In the genomic region with DNA sequence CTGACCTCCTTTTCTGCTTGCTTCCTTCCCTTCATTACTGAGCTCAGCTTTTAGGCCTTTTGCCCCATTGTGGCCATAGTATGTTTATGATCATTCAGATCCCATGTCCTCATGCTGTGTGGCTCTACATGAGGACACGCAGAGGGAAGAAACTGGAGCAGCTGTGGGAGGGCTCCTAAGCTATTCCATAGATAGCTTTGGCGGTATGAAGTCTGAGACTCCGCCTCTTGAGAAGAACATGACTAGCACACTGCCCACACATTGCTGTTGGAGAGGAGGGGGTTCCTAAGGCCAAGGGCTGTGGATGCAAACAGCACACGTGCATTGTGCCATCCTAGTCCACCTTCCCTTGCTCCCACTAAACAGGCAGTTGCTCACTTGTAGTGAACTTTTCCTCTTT, we compare ENCODE assay signal across 21 mouse cellular contexts. TPM values are rescaled to one million over a fixed set of nuclear protein-coding genes. Genes with fewer than 3 reads are reported as not detected.
DNase-seq lines count a peak whose midpoint lies in the region; ATAC-seq and TF ChIP-seq lines count a peak whose summit lies in the region.
"Had no signal": no experiment of that assay in that cellular context is flagged by ENCODE, and none has a peak within 500 bp of the region (broad histone marks: within the 10 kb centered on the region; RNA-seq: fewer than 3 reads in every experiment).

No protein-coding gene starts in this region.

- peak overlapping the region; percentile 2; the same call in 1 of the 2 replicates for H3K4me2 ChIP-seq in liver, embryonic 13.5 days
- H3K4me2 ChIP-seq in liver, postnatal 0 days (ENCODE audit: low read depth, low read length), result no peak overlapping the region
- H3K4me2 ChIP-seq: embryonic facial prominence, embryonic 15.5 days; forebrain, embryonic 12.5 days; hindbrain, embryonic 12.5 days had no signal

- peaks cover 57% of the 10 kb centered on the region for H3K4me1 ChIP-seq in liver, embryonic 13.5 days (replicated peaks)
- H3K4me1 ChIP-seq in liver, postnatal 0 days (ENCODE audit: insufficient read depth), result peaks cover 28% of the 10 kb centered on the region
- H3K4me1 ChIP-seq in testis, adult 2 months (ENCODE audit: control insufficient read depth, insufficient read depth, low read length), result peaks cover 13% of the 10 kb centered on the region
- H3K4me1 ChIP-seq in cerebellum, adult 2 months (ENCODE audit: control insufficient read depth, insufficient read depth, low read length), result peaks cover 9% of the 10 kb centered on the region

- no peak for TF ChIP-seq EP300 in liver, postnatal 0 days (IDR thresholded peaks at IDR 0.05; ENCODE audit: low read depth)

- H3K9ac ChIP-seq in liver, embryonic 13.5 days, result no peak overlapping the region
- H3K9ac ChIP-seq in liver, postnatal 0 days (replicated peaks), result no peak overlapping the region
- H3K9ac ChIP-seq: embryonic facial prominence, embryonic 15.5 days; forebrain, embryonic 12.5 days; hindbrain, embryonic 12.5 days had no signal

- TF ChIP-seq POLR2A in testis, adult 2 months (IDR thresholded peaks at IDR 0.05; ENCODE audit: control insufficient read depth, low read depth, low read length), result no peak
- TF ChIP-seq POLR2A in cerebellum, adult 2 months (IDR thresholded peaks at IDR 0.05; ENCODE audit: borderline replicate concordance, insufficient read depth, low read length), result no peak

- no peaks in the 10 kb centered on the region for H3K27me3 ChIP-seq in liver, embryonic 13.5 days
- H3K27me3 ChIP-seq in liver, postnatal 0 days (ENCODE audit: insufficient read depth, low read length), result no peaks in the 10 kb centered on the region
- H3K27me3 ChIP-seq in testis, adult 2 months (ENCODE audit: control insufficient read depth, insufficient read depth, low read length), result no peaks in the 10 kb centered on the region
- no peaks in the 10 kb centered on the region for H3K27me3 ChIP-seq in cerebellum, adult 2 months (ENCODE audit: control insufficient read depth, insufficient read depth, low read length)
- H3K27me3 ChIP-seq: embryonic facial prominence, embryonic 15.5 days; forebrain, embryonic 12.5 days; hindbrain, embryonic 12.5 days had no signal

- no peaks in the 10 kb centered on the region for H3K9me3 ChIP-seq in liver, embryonic 13.5 days (replicated peaks)
- no peaks in the 10 kb centered on the region for H3K9me3 ChIP-seq in liver, postnatal 0 days (ENCODE audit: low read length)
- H3K9me3 ChIP-seq: embryonic facial prominence, embryonic 15.5 days; forebrain, embryonic 12.5 days; hindbrain, embryonic 12.5 days had no signal

- DNase-seq in layer of hippocampus, adult 2 months (ENCODE audit: low spot score in 2 of 2), result no peak
- no peak for DNase-seq in layer of hippocampus, adult 9-10 months (ENCODE audit: low spot score)
- no peak for DNase-seq in liver, embryonic 13.5 days
- no peak for DNase-seq in liver, postnatal 0 days
- no peak for DNase-seq in testis, postnatal 10 days (ENCODE audit: low spot score)
- no peak for DNase-seq in cerebellum, adult 2 months
- DNase-seq: adrenal gland, adult 2 months; adrenal gland, postnatal 25 days; cerebellum, adult 8-10 months; cerebellum, postnatal 14 days; embryo, embryonic 11 days; gastrocnemius, adult 2 months; gastrocnemius, postnatal 25 days; heart, postnatal 10 days; heart, postnatal 4 days had no signal

- peaks cover 19% of the 10 kb centered on the region for H3K36me3 ChIP-seq in liver, embryonic 13.5 days
- 0 out of 2 replicates have a peak, but pooled peaks cover 9% of the 10 kb centered on the region for H3K36me3 ChIP-seq in liver, postnatal 0 days (replicated peaks; ENCODE audit: insufficient read depth, low read length)
- peaks cover 3% of the 10 kb centered on the region for H3K36me3 ChIP-seq in testis, adult 2 months (ENCODE audit: control insufficient read depth, insufficient read depth, low read length)
- H3K36me3 ChIP-seq: embryonic facial prominence, embryonic 15.5 days; hindbrain, embryonic 12.5 days had no signal

- 83% methylated on average over 4 of the region's 4 CpGs for WGBS in liver, embryonic 13.5 days (ENCODE audit: insufficient replicate concordance)
- whole genome bisulfite sequencing in liver, postnatal 0 days (ENCODE audit: insufficient replicate concordance), result 86% methylated on average over 4 of the region's 4 CpGs
- WGBS in cerebellum, adult 2 months, result 78% methylated on average over 4 of the region's 4 CpGs

- ATAC-seq in liver, embryonic 13.5 days (ENCODE audit: low read depth), result no peak
- no peak for ATAC-seq in liver, postnatal 0 days
- ATAC-seq: forebrain, embryonic 16.5 days; hindbrain, embryonic 16.5 days had no signal

- peak overlapping the region; percentile 97; the same call in 1 of the 2 replicates for H3K27ac ChIP-seq in layer of hippocampus, adult 2 months
- no peak overlapping the region for H3K27ac ChIP-seq in liver, embryonic 13.5 days
- H3K27ac ChIP-seq in liver, postnatal 0 days (ENCODE audit: low read depth), result no peak overlapping the region
- H3K27ac ChIP-seq in testis, adult 2 months (ENCODE audit: control insufficient read depth, insufficient read depth, low read depth, low read length), result no peak overlapping the region
- H3K27ac ChIP-seq in cerebellum, adult 2 months (ENCODE audit: insufficient read depth, low read length), result no peak overlapping the region
- H3K27ac ChIP-seq: embryonic facial prominence, embryonic 15.5 days; forebrain, embryonic 12.5 days; gastrocnemius, adult 2 months; hindbrain, embryonic 12.5 days had no signal

- no peak overlapping the region for H3K4me3 ChIP-seq in layer of hippocampus, adult 2 months
- 0 out of 2 replicates have a peak overlapping the region, but pooled peaks have one; percentile 1 for H3K4me3 ChIP-seq in liver, embryonic 13.5 days (replicated peaks)
- no peak overlapping the region for H3K4me3 ChIP-seq in liver, postnatal 0 days (ENCODE audit: low read depth, low read length)
- peak overlapping the region; percentile 14 for H3K4me3 ChIP-seq in testis, adult 2 months (ENCODE audit: control insufficient read depth, low read depth, low read length)
- no peak overlapping the region for H3K4me3 ChIP-seq in cerebellum, adult 2 months (replicated peaks; ENCODE audit: insufficient read depth, low read depth, low read length)
- H3K4me3 ChIP-seq: embryonic facial prominence, embryonic 15.5 days; forebrain, embryonic 12.5 days; gastrocnemius, adult 2 months; hindbrain, embryonic 12.5 days had no signal

- TF ChIP-seq CTCF in layer of hippocampus, adult 2 months (conservative IDR thresholded peaks at IDR 0.05), result no peak
- no peak for TF ChIP-seq CTCF in liver, postnatal 0 days (IDR thresholded peaks at IDR 0.05; ENCODE audit: low read depth)
- no peak for TF ChIP-seq CTCF in testis, adult 2 months (IDR thresholded peaks at IDR 0.05; ENCODE audit: control insufficient read depth, insufficient read depth, insufficient replicate concordance, low read depth, low read length)
- TF ChIP-seq CTCF in cerebellum, adult 2 months (IDR thresholded peaks at IDR 0.05; ENCODE audit: borderline replicate concordance, insufficient read depth, low read depth, low read length), result no peak

RNA-seq across cellular contexts. Expression of gene Fbxo34, which starts 26.0 kb away (rescaled TPM):
- 10 to 100 TPM; 90.9 to 94.0 TPM for total RNA-seq in layer of hippocampus, adult 2 months (2021)
- polyA plus RNA-seq in liver, embryonic 13.5 days (2015; fragmentation: Nextera tagmentation; extraction: Ambion mirVana), result 34.9 and 36.3 TPM in 2 replicates
- polyA plus RNA-seq in liver, postnatal 0 days (2015; fragmentation: Nextera tagmentation; extraction: Ambion mirVana), result 19.3 and 22.1 TPM in 2 replicates
- 51.5 and 52.5 TPM in 2 replicates for polyA plus RNA-seq in testis, adult 2 months (2012; rRNA removed)
- 30.7 and 30.8 TPM in 2 replicates for polyA plus RNA-seq in cerebellum, adult 2 months (2012; rRNA removed)

RNA-seq across cellular contexts. Expression of gene Dlgap5, which starts 58.1 kb away (rescaled TPM):
- 1 to 10 TPM in 1 of 2 experiments, under 1 TPM in 1; 0.52 to 1.6 TPM for total RNA-seq in layer of hippocampus, adult 2 months (2021)
- 58.4 and 66.0 TPM in 2 replicates for polyA plus RNA-seq in liver, embryonic 13.5 days (2015; fragmentation: Nextera tagmentation; extraction: Ambion mirVana)
- 16.9 and 17.9 TPM in 2 replicates for polyA plus RNA-seq in liver, postnatal 0 days (2015; fragmentation: Nextera tagmentation; extraction: Ambion mirVana)
- polyA plus RNA-seq in testis, adult 2 months (2012; rRNA removed), result 5.3 and 5.9 TPM in 2 replicates
- polyA plus RNA-seq in cerebellum, adult 2 months (2012; rRNA removed), result 0.22 and 0.31 TPM in 2 replicates
- total RNA-seq: gastrocnemius, adult 2 months had no signal

Comparison
In these comparisons a context has a peak if more than half of its experiments do, and no peak if none do; other contexts are left out.
1. H3K4me3 ChIP-seq: peak in liver, embryonic 13.5 days (single experiment) and testis, adult 2 months (single experiment); none in layer of hippocampus, adult 2 months (single experiment), liver, postnatal 0 days (single experiment) and cerebellum, adult 2 months (single experiment).